Mouse (Mus musculus) embryonic facial prominence, embryonic 11.5 days (tissue): ENCODE results near the gene Klhl33. TPM values are rescaled to one million over a fixed set of nuclear protein-coding genes. Genes with fewer than 3 reads are reported as not detected.
"Not testable (repeated sequence)": the region's sequence is repeated elsewhere in the genome, so short reads cannot be mapped to it uniquely, and the experiment has no call there.

Experiments
- ATAC-seq: fragments of 200-750 bp; cut with Nextera tagmentation; replicated peaks from 2 replicates; pipeline ENCODE4 v1.8.0; 2017; ENCODE audit warnings: low read depth; ENCODE audit not compliant: insufficient number of reproducible peaks, low FRiP score, low TSS enrichment
- DNase-seq: peaks from one replicate; pipeline ENCODE4 v3.0.0-alpha.2; 2015; ENCODE audit warnings: low spot score
- H3K27ac ChIP-seq: fragments of 300-500 bp; sonication (generic); replicated peaks from 2 replicates; pipeline ENCODE4 v1.5.1; 2014; ENCODE audit warnings: mild to moderate bottlenecking, low read depth, low read length, control low read depth
- H3K27me3 ChIP-seq: fragments of 300-500 bp; sonication (generic); 2 replicates; pipeline ENCODE4 v1.6.1; 2014; ENCODE audit warnings: mild to moderate bottlenecking, low read length, moderate library complexity, mixed read lengths; ENCODE audit not compliant: control insufficient read depth, insufficient read depth
- H3K36me3 ChIP-seq: fragments of 300-500 bp; sonication (generic); replicated peaks from 2 replicates; pipeline ENCODE4 v1.6.1; 2014; ENCODE audit warnings: low read depth, mild to moderate bottlenecking, low read length, moderate library complexity, mixed read lengths; ENCODE audit not compliant: control insufficient read depth, insufficient read depth
- H3K4me1 ChIP-seq: fragments of 300-500 bp; sonication (generic); 2 replicates; pipeline ENCODE4 v1.6.1; 2014; ENCODE audit warnings: low read length, mixed read lengths; ENCODE audit not compliant: control insufficient read depth, insufficient read depth
- H3K4me2 ChIP-seq: fragments of 300-500 bp; sonication (generic); 2 replicates; pipeline ENCODE4 v1.6.1; 2014; ENCODE audit warnings: low read depth, mild to moderate bottlenecking, control low read depth, low read length, moderate library complexity
- H3K4me3 ChIP-seq: fragments of 300-500 bp; sonication (generic); 2 replicates; pipeline ENCODE4 v1.5.1; 2014; ENCODE audit warnings: low read depth, low read length, control low read depth
- H3K9ac ChIP-seq: fragments of 300-500 bp; sonication (generic); replicated peaks from 2 replicates; pipeline ENCODE4 v1.6.1; 2014; ENCODE audit warnings: mild to moderate bottlenecking, control low read depth, low read length
- H3K9me3 ChIP-seq: fragments of 300-500 bp; sonication (generic); replicated peaks from 2 replicates; pipeline ENCODE4 v1.6.1; 2016; ENCODE audit warnings: mild to moderate bottlenecking, low read length, inconsistent platforms, mixed read lengths; ENCODE audit not compliant: control insufficient read depth
- WGBS: fragments of 180-500 bp; shearing (Covaris S2); extraction: QIAGEN DNeasy Blood & Tissue Kit; methylation state at CpG from one replicate; pipeline ENCODE4 v1.1.7; 2014; 5-methylcytosine and 5-hydroxymethylcytosine counted together
- polyA plus RNA-seq: library from polyadenylated mRNA; unstranded; fragments of >200 nt; fragmentation: Nextera tagmentation; extraction: Ambion mirVana; gene quantifications from 2 replicates; pipeline ENCODE4 v1.2.1, GENCODE M21; 2014

Gene Klhl33
- polyA plus RNA-seq, 1 experiment from 2014 or later = 0.15 TPM

- ATAC-seq, H3K36me3 ChIP-seq, DNase-seq, H3K9me3 ChIP-seq, H3K27ac ChIP-seq, H3K27me3 ChIP-seq, H3K4me1 ChIP-seq, H3K9ac ChIP-seq: not testable (repeated sequence)
- H3K4me3 ChIP-seq = peak overlapping the region; percentile 84; the same call in 1 of the 2 replicates
- H3K4me2 ChIP-seq = peak overlapping the region; percentile 48
- 83% methylated on average over 1 of the region's 1 CpGs for WGBS
Measured at GRCm38 (mm10) chr14:50923437-50923836, 26.1 kb upstream of the Klhl33 start.

- Histone ChIP-seq H3K27me3 (no peaks in the 10 kb centered on the region), H3K4me1 (no peaks in the 10 kb centered on the region), H3K27ac (no peak overlapping the region), H3K4me2 (no peak overlapping the region), H3K9ac (no peak overlapping the region), H3K4me3 (no peak overlapping the region), H3K36me3 (peaks cover 2% of the 10 kb centered on the region; the same call in 1 of the 2 replicates), H3K9me3 (no peaks in the 10 kb centered on the region)
- DNase-seq = no peak
- 35% methylated on average over 3 of the region's 3 CpGs for WGBS
- ATAC-seq = no peak
Measured at GRCm38 (mm10) chr14:50911356-50911755, 14.0 kb upstream of the Klhl33 start.

GRCm38 (mm10) chr14:50908126-50908525, 10.8 kb upstream of the Klhl33 start:
- H3K9ac ChIP-seq = no peak overlapping the region
- no peak for ATAC-seq
- H3K27me3 ChIP-seq = no peaks in the 10 kb centered on the region
- H3K9me3 ChIP-seq = no peaks in the 10 kb centered on the region
- H3K4me1 ChIP-seq = no peaks in the 10 kb centered on the region
- DNase-seq = no peak
- WGBS = 80% methylated on average over 4 of the region's 4 CpGs
- H3K4me3 ChIP-seq = no peak overlapping the region
- no peak overlapping the region for H3K4me2 ChIP-seq
- no peak overlapping the region for H3K27ac ChIP-seq
- no peaks in the 10 kb centered on the region for H3K36me3 ChIP-seq

GRCm38 (mm10) chr14:50905327-50905726, 8.0 kb upstream of the Klhl33 start:
- H3K9ac ChIP-seq, H3K27me3 ChIP-seq, H3K36me3 ChIP-seq, H3K4me2 ChIP-seq, ATAC-seq, H3K4me1 ChIP-seq, DNase-seq, H3K9me3 ChIP-seq, H3K4me3 ChIP-seq, H3K27ac ChIP-seq: not testable (repeated sequence)

GRCm38 (mm10) chr14:50904828-50905129, 7.5 kb upstream of the Klhl33 start:
- DNase-seq (no peak), ATAC-seq (no peak)
- H3K36me3 ChIP-seq = no peaks in the 10 kb centered on the region
- no peaks in the 10 kb centered on the region for H3K27me3 ChIP-seq
- H3K9me3 ChIP-seq = no peaks in the 10 kb centered on the region
- H3K4me2 ChIP-seq = no peak overlapping the region
- H3K4me3 ChIP-seq = no peak overlapping the region
- H3K27ac ChIP-seq = no peak overlapping the region
- WGBS = 83% methylated on average over 4 of the region's 4 CpGs
- H3K4me1 ChIP-seq = no peaks in the 10 kb centered on the region
- H3K9ac ChIP-seq = no peak overlapping the region

- H3K36me3 ChIP-seq = no peaks in the 10 kb centered on the region
- DNase-seq = peak; percentile 71
- H3K4me1 ChIP-seq = no peaks in the 10 kb centered on the region
- peak overlapping the region; percentile 35 for H3K4me3 ChIP-seq
- peak overlapping the region; percentile 70 for H3K4me2 ChIP-seq
- no peak overlapping the region for H3K27ac ChIP-seq
- peak; percentile 82 for ATAC-seq
- peak overlapping the region; percentile 65 for H3K9ac ChIP-seq
- 3% methylated on average over 26 of the region's 26 CpGs for WGBS
- no peaks in the 10 kb centered on the region for H3K27me3 ChIP-seq
- H3K9me3 ChIP-seq = no peaks in the 10 kb centered on the region
Measured at GRCm38 (mm10) chr14:50903973-50904827, 6.9 kb upstream of the Klhl33 start.

- not testable (repeated sequence) for H3K27me3 ChIP-seq, H3K4me3 ChIP-seq, ATAC-seq, DNase-seq, H3K9ac ChIP-seq, H3K27ac ChIP-seq, H3K4me2 ChIP-seq, H3K36me3 ChIP-seq, H3K9me3 ChIP-seq, H3K4me1 ChIP-seq
- 89% methylated on average over 2 of the region's 2 CpGs for WGBS
Measured at GRCm38 (mm10) chr14:50897992-50898391, 685 bp upstream of the Klhl33 start.

GRCm38 (mm10) chr14:50896747-50897373, 447 bp downstream of the Klhl33 start:
- Histone ChIP-seq H3K9me3 (no peaks in the 10 kb centered on the region), H3K9ac (peak overlapping the region; percentile 39), H3K4me2 (peak overlapping the region; percentile 71), H3K27ac (no peak overlapping the region), H3K4me1 (no peaks in the 10 kb centered on the region), H3K4me3 (peak overlapping the region; percentile 32), H3K36me3 (no peaks in the 10 kb centered on the region), H3K27me3 (no peaks in the 10 kb centered on the region)
- DNase-seq (no peak), ATAC-seq (0 out of 2 replicates have a peak, but pooled peaks have one; percentile 35)
- WGBS = 15% methylated on average over 23 of the region's 23 CpGs
